Mouse (Mus musculus): ENCODE results near the gene Sox6. TPM values are rescaled to one million over a fixed set of nuclear protein-coding genes. Genes with fewer than 3 reads are reported as not detected.

The Sox6 gene
- polyA plus RNA-seq, 1 experiment from 2014 or later = 40.6 TPM

DNA sequence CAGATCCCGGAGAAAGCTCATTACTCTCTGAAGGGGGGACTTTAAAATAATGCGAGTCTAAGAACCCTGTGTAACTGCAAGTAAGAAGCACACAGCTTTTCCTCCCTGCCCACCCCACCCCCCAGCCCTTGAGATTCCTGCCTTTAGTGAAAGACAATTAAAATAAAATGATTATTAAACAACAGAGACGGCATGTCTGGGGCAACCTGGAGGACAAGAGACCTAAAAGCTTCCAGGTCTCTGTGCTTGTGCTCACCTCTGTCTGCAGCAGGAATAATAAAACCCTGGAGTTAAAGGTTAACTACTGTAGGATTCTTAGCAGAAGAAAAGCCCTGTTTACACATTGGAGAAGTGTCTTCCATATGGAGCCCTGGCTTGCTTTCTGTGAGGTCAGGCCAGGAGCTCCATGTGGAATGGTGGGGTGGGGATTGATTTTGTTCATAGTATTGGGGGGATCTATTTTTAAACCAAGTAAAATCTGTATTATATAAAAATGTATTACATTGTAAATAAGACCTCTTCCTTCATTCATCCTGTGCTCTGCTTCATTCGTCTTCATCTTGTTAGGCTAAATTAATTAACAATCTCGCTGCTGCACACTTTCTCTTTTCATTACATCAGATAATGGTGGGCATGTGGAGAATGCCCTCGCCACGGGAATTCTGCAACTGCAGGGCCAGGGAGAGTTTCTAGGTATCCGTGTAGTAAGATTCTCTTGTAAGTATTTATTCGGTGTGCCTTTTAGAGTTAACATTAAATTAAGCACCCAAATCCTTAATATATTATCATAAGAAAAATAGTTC, 171.7 kb downstream of the Sox6 start:
- H3K9ac ChIP-seq (replicated peaks; ENCODE audit: low read depth, low read length) = no peak overlapping the region
- ATAC-seq (ENCODE audit: insufficient number of reproducible peaks, insufficient read depth, low FRiP score, low read depth) = peak; percentile 58; the same call in 1 of the 2 replicates
- WGBS = 33% methylated on average over 9 of the region's 9 CpGs
- no peak overlapping the region for H3K4me3 ChIP-seq (ENCODE audit: low read depth, low read length)
- no peaks in the 10 kb centered on the region for H3K27me3 ChIP-seq (ENCODE audit: control insufficient read depth, insufficient read depth, low read length)
- H3K4me2 ChIP-seq (replicated peaks; ENCODE audit: low read depth, low read length) = no peak overlapping the region
- no peaks in the 10 kb centered on the region for H3K36me3 ChIP-seq (ENCODE audit: control insufficient read depth, insufficient read depth, low read length)
- H3K9me3 ChIP-seq (ENCODE audit: control insufficient read depth, low read depth, low read length) = no peaks in the 10 kb centered on the region
- H3K4me1 ChIP-seq (ENCODE audit: control insufficient read depth, insufficient read depth, low read length) = peaks cover 18% of the 10 kb centered on the region
- H3K27ac ChIP-seq (ENCODE audit: low read length) = peak overlapping the region; percentile 13

DNA sequence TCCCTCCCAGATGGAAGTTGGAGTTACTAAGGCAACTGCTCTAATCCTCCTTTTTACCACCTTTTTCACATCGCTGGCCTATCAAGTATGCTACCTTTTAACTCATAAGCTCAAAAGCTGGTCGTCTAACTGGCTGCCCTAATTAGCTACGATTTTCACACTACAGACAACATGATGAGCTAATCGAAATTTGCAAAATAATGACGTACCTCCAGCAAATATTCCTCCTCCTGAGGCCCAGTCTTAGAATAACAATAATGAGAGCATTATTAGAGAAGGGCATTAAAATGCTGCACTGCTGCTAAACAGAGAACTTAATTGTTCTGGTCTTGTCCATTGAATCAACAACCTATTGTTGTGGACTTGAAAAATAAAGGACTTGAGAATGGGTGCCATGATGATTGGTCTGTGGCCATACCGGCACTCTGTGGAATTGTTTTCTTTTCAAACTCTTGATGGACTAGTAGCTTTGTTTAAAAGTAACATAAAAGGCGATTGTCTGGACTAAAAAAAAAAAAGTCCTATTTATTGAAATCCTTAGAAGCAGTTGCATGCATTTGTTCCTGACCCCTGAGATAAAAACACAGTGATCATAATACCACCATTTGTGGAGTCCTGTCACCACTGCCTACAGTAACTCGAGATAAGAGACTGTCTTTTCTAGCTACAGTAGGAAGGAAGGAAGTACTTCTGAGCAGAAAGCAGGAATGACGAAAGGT, 172.5 kb downstream of the Sox6 start:
- Histone ChIP-seq H3K36me3 (ENCODE audit: control insufficient read depth, insufficient read depth, low read length) (no peaks in the 10 kb centered on the region), H3K9ac (replicated peaks; ENCODE audit: low read depth, low read length) (no peak overlapping the region), H3K4me1 (ENCODE audit: control insufficient read depth, insufficient read depth, low read length) (peaks cover 18% of the 10 kb centered on the region), H3K9me3 (ENCODE audit: control insufficient read depth, low read depth, low read length) (no peaks in the 10 kb centered on the region), H3K4me3 (ENCODE audit: low read depth, low read length) (no peak overlapping the region), H3K27me3 (ENCODE audit: control insufficient read depth, insufficient read depth, low read length) (no peaks in the 10 kb centered on the region), H3K4me2 (replicated peaks; ENCODE audit: low read depth, low read length) (no peak overlapping the region), H3K27ac (ENCODE audit: low read length) (peak overlapping the region; percentile 13; the same call in 1 of the 2 replicates)
- ATAC-seq (ENCODE audit: insufficient number of reproducible peaks, insufficient read depth, low FRiP score, low read depth) = no peak
- 48% methylated on average over 9 of the region's 9 CpGs for WGBS

DNA sequence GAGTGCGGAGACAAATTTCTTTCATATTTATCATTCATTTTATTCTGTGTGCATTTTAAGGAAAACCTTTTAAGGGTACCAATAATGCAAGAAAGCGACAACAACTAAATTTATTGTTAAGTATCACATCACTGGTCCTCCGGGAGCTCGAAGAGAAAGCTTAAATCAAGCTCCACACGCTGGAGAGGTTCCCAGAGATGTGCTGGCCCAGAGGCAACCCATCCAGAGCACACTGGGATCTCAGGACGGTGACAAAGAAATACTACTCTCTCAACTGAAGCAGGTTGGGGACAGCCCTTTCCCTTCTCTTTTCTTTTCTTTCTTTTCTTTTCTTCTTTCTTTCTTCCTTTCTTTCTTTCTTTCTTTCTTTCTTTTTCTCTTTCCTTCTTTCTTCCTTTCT, 173.4 kb downstream of the Sox6 start:
- H3K4me3 ChIP-seq (ENCODE audit: low read depth, low read length) = no peak overlapping the region
- H3K9me3 ChIP-seq (ENCODE audit: control insufficient read depth, low read depth, low read length) = no peaks in the 10 kb centered on the region
- H3K27ac ChIP-seq (ENCODE audit: low read length) = no peak overlapping the region
- no peaks in the 10 kb centered on the region for H3K36me3 ChIP-seq (ENCODE audit: control insufficient read depth, insufficient read depth, low read length)
- no peak for ATAC-seq (ENCODE audit: insufficient number of reproducible peaks, insufficient read depth, low FRiP score, low read depth)
- peaks cover 18% of the 10 kb centered on the region for H3K4me1 ChIP-seq (ENCODE audit: control insufficient read depth, insufficient read depth, low read length)
- H3K4me2 ChIP-seq (replicated peaks; ENCODE audit: low read depth, low read length) = no peak overlapping the region
- 71% methylated on average over 6 of the region's 6 CpGs for WGBS
- no peaks in the 10 kb centered on the region for H3K27me3 ChIP-seq (ENCODE audit: control insufficient read depth, insufficient read depth, low read length)
- no peak overlapping the region for H3K9ac ChIP-seq (replicated peaks; ENCODE audit: low read depth, low read length)

DNA sequence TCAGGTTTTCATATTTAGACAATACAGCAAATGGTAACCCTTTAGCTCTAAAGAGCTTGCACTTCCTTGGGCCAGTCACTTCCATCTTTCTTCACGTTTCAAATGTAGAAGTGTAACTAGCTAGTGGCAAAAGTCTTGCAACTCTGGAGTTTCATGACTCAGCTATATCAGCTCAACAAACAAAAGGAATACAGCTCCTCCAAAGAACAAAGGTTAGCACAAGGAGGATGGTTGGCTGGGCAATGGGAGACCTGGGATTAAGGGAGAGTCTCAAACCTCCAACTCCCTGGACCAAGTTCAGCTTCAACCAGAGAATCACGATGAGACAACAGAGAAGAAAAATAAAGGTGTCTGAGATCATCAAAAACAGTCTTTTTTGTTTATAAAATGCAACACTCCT, 174.2 kb downstream of the Sox6 start:
- Histone ChIP-seq H3K27ac (ENCODE audit: low read length) (no peak overlapping the region), H3K4me2 (replicated peaks; ENCODE audit: low read depth, low read length) (no peak overlapping the region), H3K36me3 (ENCODE audit: control insufficient read depth, insufficient read depth, low read length) (no peaks in the 10 kb centered on the region), H3K4me1 (ENCODE audit: control insufficient read depth, insufficient read depth, low read length) (peaks cover 18% of the 10 kb centered on the region), H3K9ac (replicated peaks; ENCODE audit: low read depth, low read length) (no peak overlapping the region), H3K27me3 (ENCODE audit: control insufficient read depth, insufficient read depth, low read length) (no peaks in the 10 kb centered on the region), H3K9me3 (ENCODE audit: control insufficient read depth, low read depth, low read length) (no peaks in the 10 kb centered on the region), H3K4me3 (ENCODE audit: low read depth, low read length) (no peak overlapping the region)
- no peak for ATAC-seq (ENCODE audit: insufficient number of reproducible peaks, insufficient read depth, low FRiP score, low read depth)
- WGBS = 51% methylated on average over 2 of the region's 2 CpGs

DNA sequence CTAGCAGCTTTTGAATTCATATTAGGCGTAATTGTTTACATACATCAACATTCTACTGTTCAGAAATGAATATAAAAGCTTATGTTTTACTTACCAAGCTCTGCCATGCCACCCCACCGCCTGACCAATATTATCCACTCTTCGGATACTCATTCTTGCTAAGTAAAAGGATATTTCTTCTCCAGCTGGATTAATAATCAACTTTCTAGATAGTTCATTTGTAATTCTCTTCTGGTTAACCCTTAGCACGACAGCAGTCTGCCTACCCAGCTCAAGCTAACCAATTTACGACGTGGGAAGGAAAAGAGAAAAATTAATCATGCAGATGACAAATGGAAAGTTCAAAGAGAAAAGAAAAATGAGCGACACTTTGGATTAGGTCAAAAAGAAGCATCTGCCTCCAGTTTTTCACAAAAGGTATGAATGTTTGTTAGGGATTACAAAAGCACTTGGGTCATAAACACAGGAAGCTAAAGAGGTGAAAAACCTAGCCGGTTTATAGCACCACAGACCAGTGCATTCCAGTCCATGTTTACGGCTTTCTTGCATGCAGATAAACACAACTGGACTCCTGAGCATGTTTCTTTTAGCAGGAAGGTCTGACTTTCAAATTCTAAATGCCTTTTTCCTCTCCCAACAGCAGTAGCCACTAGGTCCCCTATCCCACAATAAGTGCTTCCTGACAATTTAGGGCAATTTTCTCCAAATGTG, 178.8 kb downstream of the Sox6 start:
- no peaks in the 10 kb centered on the region for H3K36me3 ChIP-seq (ENCODE audit: control insufficient read depth, insufficient read depth, low read length)
- H3K27me3 ChIP-seq (ENCODE audit: control insufficient read depth, insufficient read depth, low read length) = no peaks in the 10 kb centered on the region
- no peak overlapping the region; the same call in 1 of the 2 replicates for H3K27ac ChIP-seq (ENCODE audit: low read length)
- 24% methylated on average over 9 of the region's 9 CpGs for WGBS
- no peaks in the 10 kb centered on the region for H3K9me3 ChIP-seq (ENCODE audit: control insufficient read depth, low read depth, low read length)
- no peak overlapping the region for H3K9ac ChIP-seq (replicated peaks; ENCODE audit: low read depth, low read length)
- H3K4me3 ChIP-seq (ENCODE audit: low read depth, low read length) = no peak overlapping the region
- H3K4me1 ChIP-seq (ENCODE audit: control insufficient read depth, insufficient read depth, low read length) = no peaks in the 10 kb centered on the region
- ATAC-seq (ENCODE audit: insufficient number of reproducible peaks, insufficient read depth, low FRiP score, low read depth) = no peak
- H3K4me2 ChIP-seq (replicated peaks; ENCODE audit: low read depth, low read length) = no peak overlapping the region; the same call in 1 of the 2 replicates

DNA sequence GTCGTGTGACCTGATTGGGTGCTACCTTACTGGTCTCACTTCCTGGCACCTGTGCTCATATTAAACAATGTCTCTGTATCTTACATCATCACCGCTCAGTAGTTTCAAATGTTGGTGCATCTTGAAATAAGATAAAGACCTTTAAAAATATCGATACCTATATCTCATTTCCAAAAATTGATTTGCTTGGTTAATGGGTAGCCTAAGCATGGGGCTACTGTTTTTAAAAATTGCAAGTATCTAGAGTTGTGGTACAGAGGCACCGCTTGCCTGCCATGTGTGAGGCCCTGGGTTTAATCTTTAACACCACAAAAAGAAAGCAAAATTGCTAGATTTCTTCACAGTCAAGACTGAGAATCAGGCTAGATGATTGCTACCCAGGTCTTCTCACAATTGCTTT, 187.5 kb downstream of the Sox6 start:
- Histone ChIP-seq H3K4me1 (ENCODE audit: control insufficient read depth, insufficient read depth, low read length) (no peaks in the 10 kb centered on the region), H3K9ac (replicated peaks; ENCODE audit: low read depth, low read length) (no peak overlapping the region), H3K4me3 (ENCODE audit: low read depth, low read length) (no peak overlapping the region), H3K27me3 (ENCODE audit: control insufficient read depth, insufficient read depth, low read length) (no peaks in the 10 kb centered on the region), H3K9me3 (ENCODE audit: control insufficient read depth, low read depth, low read length) (no peaks in the 10 kb centered on the region), H3K4me2 (replicated peaks; ENCODE audit: low read depth, low read length) (no peak overlapping the region), H3K36me3 (ENCODE audit: control insufficient read depth, insufficient read depth, low read length) (no peaks in the 10 kb centered on the region), H3K27ac (ENCODE audit: low read length) (no peak overlapping the region)
- ATAC-seq (ENCODE audit: insufficient number of reproducible peaks, insufficient read depth, low FRiP score, low read depth) = no peak
- 83% methylated on average over 4 of the region's 4 CpGs for WGBS

DNA sequence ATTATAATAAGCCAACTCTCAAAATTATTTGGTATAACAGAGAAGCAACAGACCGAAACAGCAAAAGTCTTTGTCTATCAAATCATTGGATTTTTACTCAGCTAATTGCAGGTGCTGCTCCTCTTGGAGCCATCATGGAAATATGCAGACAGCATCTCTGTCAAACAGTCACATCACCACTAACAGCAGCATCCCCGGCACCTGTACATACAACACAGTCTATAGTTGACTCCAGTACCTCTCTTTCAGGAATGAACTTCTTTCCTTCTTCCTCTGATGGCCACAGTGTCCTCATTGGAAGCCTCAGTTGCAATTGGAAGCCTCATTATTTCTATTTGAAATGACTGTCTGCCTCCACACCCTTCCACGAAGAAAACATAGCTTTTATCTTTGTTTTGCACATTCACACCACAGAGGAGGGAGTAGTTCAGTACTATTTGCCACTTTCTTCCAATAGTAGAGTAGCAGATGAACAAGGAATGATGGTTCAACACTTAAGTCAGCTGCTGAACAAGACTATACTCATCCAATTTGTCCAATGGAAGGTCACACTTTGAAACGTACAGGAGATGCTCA, 192.7 kb downstream of the Sox6 start:
- no peak overlapping the region for H3K4me3 ChIP-seq (ENCODE audit: low read depth, low read length)
- no peak for ATAC-seq (ENCODE audit: insufficient number of reproducible peaks, insufficient read depth, low FRiP score, low read depth)
- no peak overlapping the region for H3K9ac ChIP-seq (replicated peaks; ENCODE audit: low read depth, low read length)
- no peak overlapping the region for H3K4me2 ChIP-seq (replicated peaks; ENCODE audit: low read depth, low read length)
- no peaks in the 10 kb centered on the region for H3K36me3 ChIP-seq (ENCODE audit: control insufficient read depth, insufficient read depth, low read length)
- H3K9me3 ChIP-seq (ENCODE audit: control insufficient read depth, low read depth, low read length) = no peaks in the 10 kb centered on the region
- H3K27me3 ChIP-seq (ENCODE audit: control insufficient read depth, insufficient read depth, low read length) = no peaks in the 10 kb centered on the region
- 82% methylated on average over 4 of the region's 4 CpGs for WGBS
- no peaks in the 10 kb centered on the region for H3K4me1 ChIP-seq (ENCODE audit: control insufficient read depth, insufficient read depth, low read length)
- H3K27ac ChIP-seq (ENCODE audit: low read length) = no peak overlapping the region

DNA sequence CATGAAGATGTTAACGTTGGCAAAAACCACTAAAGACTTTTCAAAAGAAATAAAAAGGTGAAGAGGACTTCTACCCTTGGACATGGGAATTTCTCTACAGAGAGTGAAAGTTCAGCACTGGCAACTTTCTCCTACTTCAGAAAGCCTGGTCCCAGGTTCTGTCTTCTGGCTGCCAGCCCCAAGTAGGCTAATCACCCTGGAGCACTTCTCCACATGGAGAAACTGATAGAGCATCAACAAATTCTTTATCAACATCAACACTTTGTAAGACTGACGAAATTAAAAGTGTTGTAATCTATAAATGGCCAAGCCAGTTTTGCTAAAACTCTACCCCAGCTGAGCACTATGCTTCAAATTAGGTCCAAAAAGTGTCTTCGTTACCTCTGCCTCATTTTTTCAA, 193.7 kb downstream of the Sox6 start:
- 83% methylated on average over 3 of the region's 3 CpGs for WGBS
- ATAC-seq (ENCODE audit: insufficient number of reproducible peaks, insufficient read depth, low FRiP score, low read depth) = peak; percentile 42; the same call in 1 of the 2 replicates

More for the DNA sequence above, 193.7 kb downstream of the Sox6 start:
- H3K9me3 ChIP-seq (ENCODE audit: control insufficient read depth, low read depth, low read length) = no peaks in the 10 kb centered on the region
- H3K27me3 ChIP-seq (ENCODE audit: control insufficient read depth, insufficient read depth, low read length) = no peaks in the 10 kb centered on the region
- no peaks in the 10 kb centered on the region for H3K36me3 ChIP-seq (ENCODE audit: control insufficient read depth, insufficient read depth, low read length)
- no peak overlapping the region for H3K4me3 ChIP-seq (ENCODE audit: low read depth, low read length)
- H3K27ac ChIP-seq (ENCODE audit: low read length) = no peak overlapping the region
- H3K4me1 ChIP-seq (ENCODE audit: control insufficient read depth, insufficient read depth, low read length) = no peaks in the 10 kb centered on the region
- no peak overlapping the region for H3K9ac ChIP-seq (replicated peaks; ENCODE audit: low read depth, low read length)
- H3K4me2 ChIP-seq (replicated peaks; ENCODE audit: low read depth, low read length) = no peak overlapping the region
